Mouse (Mus musculus): ENCODE data around the gene Vangl1. TPM values are rescaled to one million over a fixed set of nuclear protein-coding genes. Genes with fewer than 3 reads are reported as not detected.
A peak's percentile ranks its signal among the peaks of the same experiment; 100 is the strongest.

The Vangl1 gene
- polyA plus RNA-seq, 1 experiment from 2014 or later = 29.4 TPM

GRCm38 (mm10) chr3:102175701-102176100 lies 28.8 kb downstream of the Vangl1 start:
- Histone ChIP-seq H3K4me1 (ENCODE audit: control insufficient read depth, insufficient read depth, low read length) (peaks cover 38% of the 10 kb centered on the region), H3K9me3 (replicated peaks; ENCODE audit: control insufficient read depth, low read length) (no peaks in the 10 kb centered on the region), H3K27ac (ENCODE audit: low read depth, low read length) (no peak overlapping the region), H3K36me3 (ENCODE audit: control insufficient read depth, insufficient read depth, low read length) (no peaks in the 10 kb centered on the region), H3K4me2 (no peak overlapping the region), H3K27me3 (ENCODE audit: control insufficient read depth, insufficient read depth, low read length) (no peaks in the 10 kb centered on the region), H3K9ac (ENCODE audit: low read depth, low read length) (no peak overlapping the region), H3K4me3 (ENCODE audit: low read depth, low read length) (no peak overlapping the region)
- ATAC-seq (replicated peaks; ENCODE audit: insufficient number of reproducible peaks, low FRiP score, low TSS enrichment) = no peak
- WGBS (ENCODE audit: insufficient replicate concordance) = 91% methylated on average over 18 of the region's 18 CpGs

DNA sequence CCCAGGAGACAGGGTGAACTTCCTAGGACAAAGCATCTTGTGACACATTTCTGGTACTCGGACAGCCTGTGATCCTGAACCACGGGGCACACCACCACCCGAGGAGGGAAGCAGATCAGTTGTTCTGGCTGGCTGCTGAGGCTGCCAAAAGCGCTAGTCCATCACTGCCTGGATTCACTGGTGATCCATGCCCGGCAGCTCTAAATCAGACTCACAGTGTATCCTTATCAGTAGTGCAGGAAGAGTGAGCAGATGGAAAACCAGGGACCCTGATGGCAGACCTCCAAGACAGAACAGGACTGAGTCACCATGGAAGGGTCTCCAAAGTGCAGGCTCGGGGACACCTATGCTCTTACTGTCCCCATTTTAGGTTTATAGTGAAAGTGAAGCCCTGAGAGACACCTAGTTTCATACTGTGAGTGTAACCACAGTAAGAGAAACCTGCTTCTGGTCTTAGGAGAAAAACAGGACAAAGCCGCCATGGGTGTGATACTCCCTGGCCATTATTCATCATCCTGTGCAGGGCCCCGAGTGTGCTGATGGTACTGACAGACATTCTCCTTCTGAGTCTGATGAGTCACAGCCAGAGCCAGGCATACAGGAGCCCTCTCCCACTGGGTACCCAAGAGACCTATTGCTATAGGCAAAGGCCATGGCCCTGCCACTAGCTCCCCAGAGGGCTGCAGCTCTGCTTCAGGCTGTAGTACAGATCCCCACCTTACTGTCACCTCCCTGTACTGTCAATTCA lies 30.2 kb downstream of the Vangl1 start:
- ATAC-seq (replicated peaks; ENCODE audit: insufficient number of reproducible peaks, low FRiP score, low TSS enrichment) = no peak; the same call in 1 of the 2 replicates
- no peaks in the 10 kb centered on the region for H3K27me3 ChIP-seq (ENCODE audit: control insufficient read depth, insufficient read depth, low read length)
- H3K9me3 ChIP-seq (replicated peaks; ENCODE audit: control insufficient read depth, low read length) = no peaks in the 10 kb centered on the region
- H3K4me3 ChIP-seq (ENCODE audit: low read depth, low read length) = no peak overlapping the region
- WGBS (ENCODE audit: insufficient replicate concordance) = 24% methylated on average over 8 of the region's 8 CpGs
- H3K36me3 ChIP-seq (ENCODE audit: control insufficient read depth, insufficient read depth, low read length) = no peaks in the 10 kb centered on the region
- H3K27ac ChIP-seq (ENCODE audit: low read depth, low read length) = peak overlapping the region; percentile 67
- peaks cover 39% of the 10 kb centered on the region for H3K4me1 ChIP-seq (ENCODE audit: control insufficient read depth, insufficient read depth, low read length)
- no peak overlapping the region for H3K4me2 ChIP-seq
- H3K9ac ChIP-seq (ENCODE audit: low read depth, low read length) = no peak overlapping the region; the same call in 1 of the 2 replicates

DNA sequence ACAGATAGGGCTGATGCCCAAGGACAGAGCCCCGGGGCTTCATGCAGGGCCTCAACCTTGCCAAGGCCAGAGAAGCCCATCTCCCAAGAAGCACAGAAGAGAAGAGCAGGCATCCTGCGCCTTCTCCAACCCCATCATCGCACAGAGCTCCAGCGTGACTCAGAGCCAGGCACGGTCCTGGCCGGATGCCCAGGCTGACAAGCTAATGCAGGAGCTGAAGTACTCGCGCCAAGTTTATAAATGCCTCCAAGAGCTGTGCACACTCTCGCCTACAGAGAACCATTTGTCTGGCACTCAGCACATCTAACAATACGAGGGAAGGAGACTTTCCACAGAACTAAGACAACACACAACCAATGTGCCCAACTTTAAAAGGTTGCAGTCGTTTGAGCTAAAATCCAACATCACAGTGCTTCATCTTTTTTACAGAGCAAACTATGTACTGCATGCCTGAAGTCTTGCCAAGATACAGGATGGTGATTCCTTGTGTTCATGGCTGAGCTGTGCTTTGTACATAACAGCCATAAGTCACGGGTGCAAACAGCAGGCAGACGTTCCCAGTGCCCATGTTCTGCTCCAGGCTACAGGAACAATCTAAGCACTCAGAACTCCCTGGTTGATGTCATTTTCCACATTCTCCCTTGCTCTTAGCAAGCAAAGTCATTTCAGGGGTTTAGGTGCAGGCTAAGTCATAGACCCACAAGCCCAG lies 35.1 kb downstream of the Vangl1 start:
- H3K4me2 ChIP-seq = no peak overlapping the region
- H3K27me3 ChIP-seq (ENCODE audit: control insufficient read depth, insufficient read depth, low read length) = no peaks in the 10 kb centered on the region
- no peaks in the 10 kb centered on the region for H3K9me3 ChIP-seq (replicated peaks; ENCODE audit: control insufficient read depth, low read length)
- no peak; the same call in 1 of the 2 replicates for ATAC-seq (replicated peaks; ENCODE audit: insufficient number of reproducible peaks, low FRiP score, low TSS enrichment)
- peaks cover 53% of the 10 kb centered on the region for H3K4me1 ChIP-seq (ENCODE audit: control insufficient read depth, insufficient read depth, low read length)
- H3K9ac ChIP-seq (ENCODE audit: low read depth, low read length) = no peak overlapping the region
- H3K36me3 ChIP-seq (ENCODE audit: control insufficient read depth, insufficient read depth, low read length) = peaks cover 1% of the 10 kb centered on the region
- 36% methylated on average over 13 of the region's 13 CpGs for WGBS (ENCODE audit: insufficient replicate concordance)
- peak overlapping the region; percentile 72 for H3K27ac ChIP-seq (ENCODE audit: low read depth, low read length)
- no peak overlapping the region for H3K4me3 ChIP-seq (ENCODE audit: low read depth, low read length)

DNA sequence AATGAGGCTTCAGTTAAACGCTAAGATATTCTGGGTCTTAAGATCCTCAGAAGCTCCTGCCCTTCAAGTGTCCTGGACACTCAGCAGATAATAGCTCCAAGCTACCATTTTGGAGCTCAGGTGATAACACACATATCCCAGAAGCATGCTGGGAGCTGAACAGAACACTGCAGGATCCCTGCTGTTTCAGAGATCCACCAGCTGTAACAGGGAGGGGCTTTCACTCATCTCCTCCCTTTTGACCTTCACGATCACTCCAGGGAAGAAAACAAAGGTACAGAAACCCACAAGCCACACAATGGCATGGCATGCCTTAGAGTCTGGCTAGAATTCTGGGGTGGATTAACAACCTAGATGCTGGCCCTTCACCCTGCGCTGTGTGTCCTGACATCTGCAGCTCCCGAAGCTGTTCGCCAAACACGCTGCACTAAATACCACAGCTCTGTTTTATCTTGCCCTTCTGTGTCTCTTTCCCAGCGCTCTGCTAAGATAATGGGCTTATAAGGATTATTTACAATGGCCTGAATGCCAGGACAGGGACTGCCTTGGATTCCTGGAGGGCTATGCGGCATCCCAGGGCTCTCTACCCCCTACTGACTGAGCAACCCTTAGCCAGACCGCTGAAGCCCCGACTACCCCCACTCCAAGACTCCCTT lies 36.8 kb downstream of the Vangl1 start:
- Histone ChIP-seq H3K9me3 (replicated peaks; ENCODE audit: control insufficient read depth, low read length) (no peaks in the 10 kb centered on the region), H3K36me3 (ENCODE audit: control insufficient read depth, insufficient read depth, low read length) (peaks cover 12% of the 10 kb centered on the region), H3K4me2 (peak overlapping the region; percentile 49), H3K27me3 (ENCODE audit: control insufficient read depth, insufficient read depth, low read length) (no peaks in the 10 kb centered on the region), H3K4me3 (ENCODE audit: low read depth, low read length) (no peak overlapping the region), H3K4me1 (ENCODE audit: control insufficient read depth, insufficient read depth, low read length) (peaks cover 36% of the 10 kb centered on the region), H3K27ac (ENCODE audit: low read depth, low read length) (peak overlapping the region; percentile 73), H3K9ac (ENCODE audit: low read depth, low read length) (peak overlapping the region; percentile 44)
- WGBS (ENCODE audit: insufficient replicate concordance) = 9% methylated on average over 10 of the region's 10 CpGs
- ATAC-seq (replicated peaks; ENCODE audit: insufficient number of reproducible peaks, low FRiP score, low TSS enrichment) = peak; percentile 13; the same call in 1 of the 2 replicates

DNA sequence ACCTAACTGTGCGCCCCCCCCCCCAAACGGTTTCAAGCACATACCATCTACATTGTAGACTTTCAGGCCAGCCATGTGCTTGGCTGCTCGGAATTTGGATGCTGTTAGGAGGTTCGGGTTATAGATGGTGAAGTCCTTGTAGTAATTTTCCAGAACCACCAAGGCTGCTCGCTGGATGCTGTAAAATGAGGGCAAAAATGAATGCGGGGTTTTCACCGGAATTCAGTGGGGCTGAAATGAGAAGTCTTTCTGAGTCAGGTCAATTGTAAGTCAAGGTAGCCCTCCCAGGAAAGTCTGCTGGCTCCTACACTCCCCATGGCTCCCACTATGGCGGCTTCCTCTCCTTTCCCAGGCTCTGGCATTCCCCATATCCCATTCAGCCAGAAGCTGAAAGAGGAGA lies 37.7 kb downstream of the Vangl1 start:
- Histone ChIP-seq H3K4me3 (ENCODE audit: low read depth, low read length) (no peak overlapping the region), H3K27me3 (ENCODE audit: control insufficient read depth, insufficient read depth, low read length) (no peaks in the 10 kb centered on the region), H3K9me3 (replicated peaks; ENCODE audit: control insufficient read depth, low read length) (no peaks in the 10 kb centered on the region), H3K9ac (ENCODE audit: low read depth, low read length) (peak overlapping the region; percentile 22; the same call in 1 of the 2 replicates), H3K27ac (ENCODE audit: low read depth, low read length) (peak overlapping the region; percentile 67), H3K36me3 (ENCODE audit: control insufficient read depth, insufficient read depth, low read length) (peaks cover 15% of the 10 kb centered on the region), H3K4me1 (ENCODE audit: control insufficient read depth, insufficient read depth, low read length) (peaks cover 34% of the 10 kb centered on the region), H3K4me2 (peak overlapping the region; percentile 8)
- 78% methylated on average over 8 of the region's 8 CpGs for WGBS (ENCODE audit: insufficient replicate concordance)
- no peak for ATAC-seq (replicated peaks; ENCODE audit: insufficient number of reproducible peaks, low FRiP score, low TSS enrichment)

DNA sequence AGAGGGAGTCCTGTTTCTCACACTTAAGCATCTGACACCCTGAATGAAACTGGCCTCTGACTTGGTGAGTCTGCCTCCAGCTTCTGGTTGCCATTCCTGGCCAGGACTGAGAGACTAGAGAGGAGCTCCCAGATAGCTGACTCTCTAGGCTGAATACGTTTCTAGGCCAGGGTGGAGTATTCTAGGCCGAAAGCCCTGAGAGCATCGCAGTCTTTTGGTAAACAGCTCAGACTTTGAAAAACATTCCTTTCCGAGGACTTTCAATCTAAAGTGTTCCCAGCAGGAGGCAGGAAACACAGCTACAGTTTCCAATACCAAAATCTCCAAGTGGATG lies 38.2 kb downstream of the Vangl1 start:
- Histone ChIP-seq H3K4me2 (no peak overlapping the region), H3K9me3 (replicated peaks; ENCODE audit: control insufficient read depth, low read length) (no peaks in the 10 kb centered on the region), H3K36me3 (ENCODE audit: control insufficient read depth, insufficient read depth, low read length) (peaks cover 20% of the 10 kb centered on the region), H3K4me1 (ENCODE audit: control insufficient read depth, insufficient read depth, low read length) (peaks cover 34% of the 10 kb centered on the region), H3K27ac (ENCODE audit: low read depth, low read length) (peak overlapping the region; percentile 67), H3K4me3 (ENCODE audit: low read depth, low read length) (no peak overlapping the region), H3K27me3 (ENCODE audit: control insufficient read depth, insufficient read depth, low read length) (no peaks in the 10 kb centered on the region), H3K9ac (ENCODE audit: low read depth, low read length) (no peak overlapping the region)
- 61% methylated on average over 4 of the region's 4 CpGs for WGBS (ENCODE audit: insufficient replicate concordance)
- no peak for ATAC-seq (replicated peaks; ENCODE audit: insufficient number of reproducible peaks, low FRiP score, low TSS enrichment)

DNA sequence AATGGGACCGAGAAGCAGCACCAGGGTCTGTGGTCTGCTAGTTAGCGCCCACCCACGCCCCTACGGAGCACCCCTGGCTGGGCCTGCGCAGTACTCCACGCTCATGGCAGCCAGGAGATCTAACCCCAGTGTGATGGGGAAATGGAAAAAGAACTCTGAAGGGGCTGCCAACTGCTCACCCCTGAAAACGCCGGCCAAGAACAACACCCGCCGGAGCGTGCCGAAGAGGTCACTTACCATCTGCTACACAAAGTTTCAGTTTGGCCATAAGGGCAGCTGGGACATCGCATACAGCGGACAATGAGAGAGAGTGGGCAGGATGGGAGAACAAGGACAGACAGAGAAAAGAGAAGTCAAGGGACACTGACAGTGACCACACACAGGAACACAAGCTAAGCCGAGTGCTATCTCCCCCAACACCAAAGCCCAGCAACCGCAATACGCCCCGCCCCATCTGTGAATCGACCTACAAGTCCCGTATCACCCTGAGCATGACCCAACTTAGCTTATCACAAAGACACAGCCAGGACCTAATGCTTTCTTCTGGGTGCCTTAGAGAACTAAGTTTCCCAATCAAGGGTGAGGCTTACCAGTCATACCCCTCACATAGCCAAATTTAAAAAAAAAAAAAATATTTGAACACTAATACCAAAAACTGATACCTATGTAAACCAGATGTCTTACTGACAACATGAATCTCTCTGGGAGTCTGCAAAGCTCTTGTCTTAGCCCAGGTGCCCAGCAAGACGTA lies 38.8 kb downstream of the Vangl1 start:
- Histone ChIP-seq H3K27ac (ENCODE audit: low read depth, low read length) (peak overlapping the region; percentile 78), H3K36me3 (ENCODE audit: control insufficient read depth, insufficient read depth, low read length) (peaks cover 24% of the 10 kb centered on the region), H3K4me1 (ENCODE audit: control insufficient read depth, insufficient read depth, low read length) (peaks cover 34% of the 10 kb centered on the region), H3K27me3 (ENCODE audit: control insufficient read depth, insufficient read depth, low read length) (no peaks in the 10 kb centered on the region), H3K9ac (ENCODE audit: low read depth, low read length) (peak overlapping the region; percentile 64; the same call in 1 of the 2 replicates), H3K4me3 (ENCODE audit: low read depth, low read length) (peak overlapping the region; percentile 26), H3K9me3 (replicated peaks; ENCODE audit: control insufficient read depth, low read length) (no peaks in the 10 kb centered on the region), H3K4me2 (peak overlapping the region; percentile 49)
- WGBS (ENCODE audit: insufficient replicate concordance) = 59% methylated on average over 21 of the region's 21 CpGs
- peak; percentile 89 for ATAC-seq (replicated peaks; ENCODE audit: insufficient number of reproducible peaks, low FRiP score, low TSS enrichment)

DNA sequence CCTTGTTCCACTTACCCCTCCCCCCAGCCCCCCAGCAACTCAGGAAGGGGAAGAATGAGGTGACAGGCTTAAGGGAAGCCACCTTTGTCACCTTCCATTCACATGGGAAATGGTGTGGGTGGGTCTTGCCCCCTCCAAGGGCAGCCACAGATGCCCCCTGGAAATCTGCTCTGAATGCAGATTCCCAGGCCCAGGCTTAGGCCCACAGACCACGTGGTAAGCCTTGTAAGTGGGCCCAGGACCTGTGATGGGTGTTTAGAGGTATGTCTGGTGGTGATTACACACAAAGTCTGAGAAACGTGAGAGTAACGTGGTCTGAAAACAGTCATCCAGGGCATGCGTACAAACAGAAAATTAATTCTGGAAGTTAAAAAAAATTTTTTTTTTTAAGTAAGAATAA lies 39.6 kb downstream of the Vangl1 start:
- peak overlapping the region; percentile 64; the same call in 1 of the 2 replicates for H3K9ac ChIP-seq (ENCODE audit: low read depth, low read length)
- no peaks in the 10 kb centered on the region for H3K9me3 ChIP-seq (replicated peaks; ENCODE audit: control insufficient read depth, low read length)
- H3K27me3 ChIP-seq (ENCODE audit: control insufficient read depth, insufficient read depth, low read length) = no peaks in the 10 kb centered on the region
- H3K27ac ChIP-seq (ENCODE audit: low read depth, low read length) = peak overlapping the region; percentile 78; the same call in 1 of the 2 replicates
- H3K36me3 ChIP-seq (ENCODE audit: control insufficient read depth, insufficient read depth, low read length) = peaks cover 29% of the 10 kb centered on the region
- H3K4me1 ChIP-seq (ENCODE audit: control insufficient read depth, insufficient read depth, low read length) = peaks cover 30% of the 10 kb centered on the region
- peak overlapping the region; percentile 49 for H3K4me2 ChIP-seq
- H3K4me3 ChIP-seq (ENCODE audit: low read depth, low read length) = peak overlapping the region; percentile 26
- no peak for ATAC-seq (replicated peaks; ENCODE audit: insufficient number of reproducible peaks, low FRiP score, low TSS enrichment)
- WGBS (ENCODE audit: insufficient replicate concordance) = 67% methylated on average over 4 of the region's 4 CpGs
